Mouse (Mus musculus): ENCODE measurements around the gene Lbhd1.

DNA sequence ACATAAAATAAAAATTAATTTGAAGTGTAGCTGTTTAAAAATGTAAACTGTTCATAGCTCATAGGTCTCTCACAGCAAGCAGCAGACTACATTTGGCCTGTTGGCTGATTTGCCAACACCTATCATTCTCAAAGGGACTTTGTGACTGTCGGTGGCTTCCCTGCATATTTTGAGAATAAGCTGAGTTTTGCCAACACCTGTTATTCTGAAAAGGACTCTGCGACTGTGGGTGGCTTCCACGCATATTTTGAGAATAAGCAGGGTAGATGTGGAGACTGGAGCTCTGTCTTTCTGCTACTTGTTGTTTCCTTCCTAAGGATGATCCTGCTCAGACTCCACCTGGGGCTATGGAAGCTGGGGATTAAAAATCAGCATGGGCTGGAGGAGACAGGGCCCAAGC, 30.4 kb upstream of the Lbhd1 start:
- TF ChIP-seq TAL1 (IDR thresholded peaks at IDR 0.05; ENCODE audit: low read length): no peak
- no peak for TF ChIP-seq GATA1 (IDR thresholded peaks at IDR 0.05; ENCODE audit: low read length)
